Mouse (Mus musculus) cortical plate, adult 2 months (tissue): Measurements from ENCODE around the gene Tfap2b. TPM values are rescaled to one million over a fixed set of nuclear protein-coding genes. Genes with fewer than 3 reads are reported as not detected.

Experiments
- H3K27ac ChIP-seq: fragments of 200-500 bp; 2 replicates; pipeline ENCODE4 v1.5.1; 2012; ENCODE audit warnings: low read length, control low read depth, inconsistent platforms; ENCODE audit not compliant: insufficient read depth
- H3K4me1 ChIP-seq: fragments of 200-500 bp; 2 replicates; pipeline ENCODE4 v1.6.1; 2011; ENCODE audit warnings: low read length; ENCODE audit not compliant: control insufficient read depth, insufficient read depth
- H3K4me3 ChIP-seq: fragments of 200-500 bp; 2 replicates; pipeline ENCODE4 v1.5.1; 2011; ENCODE audit warnings: mild to moderate bottlenecking, low read length, control low read depth; ENCODE audit not compliant: insufficient read depth
- CTCF ChIP-seq: fragments of 200-500 bp; IDR thresholded peaks from 2 replicates; pipeline ENCODE4 v1.5.1; 2011; ENCODE audit warnings: mild to moderate bottlenecking, control low read depth, low read length; ENCODE audit not compliant: insufficient read depth; ENCODE audit errors: extremely low read depth
- POLR2A ChIP-seq: fragments of 200-500 bp; IDR thresholded peaks from 2 replicates; pipeline ENCODE4 v1.6.1; 2011; ENCODE audit warnings: mild to moderate bottlenecking, low read length, control low read depth; ENCODE audit not compliant: insufficient read depth; ENCODE audit errors: extremely low read depth
- polyA plus RNA-seq: library from polyadenylated mRNA; depleted of rRNA; stranded (reverse); fragments of >200 nt; gene quantifications from 2 replicates; pipeline ENCODE4 v1.2.3, GENCODE M21; 2012

The Tfap2b gene
- polyA plus RNA-seq, 1 experiment: 0.29 TPM

- Histone ChIP-seq H3K27ac (no peak overlapping the region), H3K4me1 (no peaks in the 10 kb centered on the region), H3K4me3 (no peak overlapping the region)
- TF ChIP-seq POLR2A (no peak), CTCF (no peak)
Measured at GRCm38 (mm10) chr1:19230926-19231573, 22.3 kb downstream of the Tfap2b start.

- Histone ChIP-seq H3K4me3 (no peak overlapping the region), H3K27ac (no peak overlapping the region), H3K4me1 (no peaks in the 10 kb centered on the region)
- TF ChIP-seq POLR2A: no peak
- TF ChIP-seq CTCF: no peak
Measured at GRCm38 (mm10) chr1:19231574-19232080, 22.9 kb downstream of the Tfap2b start.

- TF ChIP-seq POLR2A (no peak), CTCF (no peak)
- H3K4me1 ChIP-seq: no peaks in the 10 kb centered on the region
- no peak overlapping the region for H3K4me3 ChIP-seq
- no peak overlapping the region for H3K27ac ChIP-seq
Measured at GRCm38 (mm10) chr1:19232743-19233142, 24.0 kb downstream of the Tfap2b start.

- Histone ChIP-seq H3K4me1 (no peaks in the 10 kb centered on the region), H3K27ac (no peak overlapping the region), H3K4me3 (no peak overlapping the region)
- TF ChIP-seq POLR2A (no peak), CTCF (no peak)
Measured at GRCm38 (mm10) chr1:19233857-19234256, 25.1 kb downstream of the Tfap2b start.

- no peak overlapping the region for H3K27ac ChIP-seq
- no peak overlapping the region for H3K4me3 ChIP-seq
- no peaks in the 10 kb centered on the region for H3K4me1 ChIP-seq
- TF ChIP-seq CTCF: no peak
- TF ChIP-seq POLR2A: no peak
Measured at GRCm38 (mm10) chr1:19234432-19235205, 25.9 kb downstream of the Tfap2b start.

- TF ChIP-seq POLR2A: no peak
- no peak for TF ChIP-seq CTCF
- Histone ChIP-seq H3K27ac (no peak overlapping the region), H3K4me1 (no peaks in the 10 kb centered on the region), H3K4me3 (no peak overlapping the region)
Measured at GRCm38 (mm10) chr1:19236051-19236450, 27.3 kb downstream of the Tfap2b start.

GRCm38 (mm10) chr1:19236591-19236990 is 27.9 kb downstream of the Tfap2b start:
- Histone ChIP-seq H3K27ac (no peak overlapping the region), H3K4me3 (no peak overlapping the region), H3K4me1 (no peaks in the 10 kb centered on the region)
- TF ChIP-seq CTCF (no peak), POLR2A (no peak)

GRCm38 (mm10) chr1:19237061-19237460 is 28.3 kb downstream of the Tfap2b start:
- no peak for TF ChIP-seq POLR2A
- no peak for TF ChIP-seq CTCF
- no peak overlapping the region for H3K4me3 ChIP-seq
- H3K27ac ChIP-seq: no peak overlapping the region
- no peaks in the 10 kb centered on the region for H3K4me1 ChIP-seq

GRCm38 (mm10) chr1:19237721-19238410 is 29.2 kb downstream of the Tfap2b start:
- H3K27ac ChIP-seq: no peak overlapping the region
- no peak overlapping the region for H3K4me3 ChIP-seq
- no peaks in the 10 kb centered on the region for H3K4me1 ChIP-seq
- TF ChIP-seq POLR2A (no peak), CTCF (no peak)

- Histone ChIP-seq H3K27ac (no peak overlapping the region), H3K4me1 (no peaks in the 10 kb centered on the region)
- TF ChIP-seq CTCF: no peak
- TF ChIP-seq POLR2A: no peak
Measured at GRCm38 (mm10) chr1:19240054-19240453, 31.3 kb downstream of the Tfap2b start.

More at GRCm38 (mm10) chr1:19240054-19240453, 31.3 kb downstream of the Tfap2b start:
- no peak overlapping the region for H3K4me3 ChIP-seq
